Mouse (Mus musculus) adrenal gland, postnatal 10 days (tissue): ENCODE data around the gene Asap3. TPM values are rescaled to one million over a fixed set of nuclear protein-coding genes. Genes with fewer than 3 reads are reported as not detected.

Experiments used
- DNase-seq: peaks from one replicate; pipeline ENCODE4 v3.0.0; 2021; ENCODE audit warnings: mixed read lengths
- total RNA-seq, 2 experiments: library from RNA; stranded (reverse); gene quantifications; 2 replicates each; pipeline ENCODE4 v1.2.3; 2021

Gene Asap3
- total RNA-seq, 2 experiments from 2014 or later, result 5.0 to 7.9 TPM

GRCm38 (mm10) chr4:136180408-136181330 lies 25.5 kb upstream of the Asap3 start:
- peak; percentile 91 for DNase-seq

- no peak for DNase-seq
These were observed 24.8 kb upstream of the Asap3 start for GRCm38 (mm10) chr4:136181367-136181766.

GRCm38 (mm10) chr4:136185375-136185774 lies 20.8 kb upstream of the Asap3 start:
- peak; percentile 65 for DNase-seq

GRCm38 (mm10) chr4:136186315-136186714 lies 19.9 kb upstream of the Asap3 start:
- no peak for DNase-seq

- DNase-seq, result no peak
These were observed 19.3 kb upstream of the Asap3 start for GRCm38 (mm10) chr4:136186739-136187472.

GRCm38 (mm10) chr4:136188973-136189737 lies 17.0 kb upstream of the Asap3 start:
- no peak for DNase-seq

GRCm38 (mm10) chr4:136189912-136190311 lies 16.3 kb upstream of the Asap3 start:
- peak; percentile 44 for DNase-seq

- DNase-seq, result no peak
These were observed 12.6 kb upstream of the Asap3 start for GRCm38 (mm10) chr4:136193571-136193970.

GRCm38 (mm10) chr4:136195029-136195428 lies 11.1 kb upstream of the Asap3 start:
- no peak for DNase-seq

- no peak for DNase-seq
These were observed 10.5 kb upstream of the Asap3 start for GRCm38 (mm10) chr4:136195629-136196028.

GRCm38 (mm10) chr4:136196201-136196600 lies 10.0 kb upstream of the Asap3 start:
- no peak for DNase-seq

- no peak for DNase-seq
These were observed 7.3 kb upstream of the Asap3 start for GRCm38 (mm10) chr4:136198846-136199245.

GRCm38 (mm10) chr4:136199562-136200292 lies 6.4 kb upstream of the Asap3 start:
- peak; percentile 63 for DNase-seq

GRCm38 (mm10) chr4:136202509-136202908 lies 3.7 kb upstream of the Asap3 start:
- peak; percentile 86 for DNase-seq

- no peak for DNase-seq
These were observed 1.4 kb upstream of the Asap3 start for GRCm38 (mm10) chr4:136204775-136205174.

GRCm38 (mm10) chr4:136206943-136207342 lies 778 bp downstream of the Asap3 start:
- DNase-seq, result peak; percentile 35

- no peak for DNase-seq
These were observed 4.8 kb downstream of the Asap3 start for GRCm38 (mm10) chr4:136210931-136211330.

- DNase-seq, result peak; percentile 66
These were observed 7.5 kb downstream of the Asap3 start for GRCm38 (mm10) chr4:136213629-136214028.

GRCm38 (mm10) chr4:136214828-136215227 lies 8.7 kb downstream of the Asap3 start:
- DNase-seq, result no peak

- no peak for DNase-seq
These were observed 9.4 kb downstream of the Asap3 start for GRCm38 (mm10) chr4:136215576-136215975.

- no peak for DNase-seq
These were observed 10.9 kb downstream of the Asap3 start for GRCm38 (mm10) chr4:136217063-136217462.
